Mouse (Mus musculus) lung, postnatal 4 days (tissue): ENCODE results near the gene Fabp3.
A peak's percentile ranks its signal among the peaks of the same experiment; 100 is the strongest.

ENCODE experiments used
- DNase-seq, 2 experiments: peaks; one replicate each; pipeline ENCODE4 v3.0.0; 2021

The Fabp3 gene

DNA sequence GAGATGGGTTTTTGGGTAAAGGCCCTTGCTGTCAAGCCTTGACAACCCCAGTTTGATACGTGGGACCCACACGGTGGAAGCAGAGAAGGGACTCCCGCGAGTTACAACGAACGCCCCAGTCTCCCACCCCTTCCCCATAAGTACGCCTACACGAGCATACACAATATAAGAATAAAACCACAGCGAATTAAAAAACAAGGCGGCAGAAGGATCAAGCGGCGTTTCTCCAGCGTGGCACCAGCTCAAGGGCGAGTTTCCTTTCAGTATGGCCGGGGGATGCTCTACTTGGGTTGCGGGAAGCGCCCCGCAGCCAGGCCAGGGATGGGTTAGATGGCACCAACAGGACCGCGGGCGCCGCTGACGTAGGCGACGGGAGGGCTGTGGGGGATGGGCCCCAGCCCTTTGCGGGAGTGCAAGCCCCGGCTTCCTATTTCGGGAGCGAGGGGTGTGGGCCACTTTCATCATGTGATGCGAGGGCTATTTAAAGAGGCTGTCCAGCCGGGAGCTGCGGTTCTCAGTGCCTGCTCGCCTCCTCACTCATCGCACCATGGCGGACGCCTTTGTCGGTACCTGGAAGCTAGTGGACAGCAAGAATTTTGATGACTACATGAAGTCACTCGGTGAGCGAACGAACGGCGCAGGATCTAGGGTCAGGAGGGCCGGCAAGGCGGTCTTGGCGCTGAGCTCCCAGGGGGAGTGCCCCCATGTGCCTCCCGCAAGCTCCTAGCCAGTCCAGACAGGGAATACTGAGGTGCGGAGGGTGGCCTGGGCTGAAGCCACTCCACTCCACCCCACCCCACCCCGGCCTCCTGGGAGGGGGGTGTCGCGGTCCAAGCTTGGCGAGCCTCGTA, at the start of gene Fabp3, which contains the start of gene Gm10570:
Fabp3 (plus strand) TSS at position 365 of the 851 bp plus-strand sequence.
Gm10570 (minus strand) TSS at position 444 of the 851 bp plus-strand sequence.
- DNase-seq = peak; percentile 38 to 57

DNA sequence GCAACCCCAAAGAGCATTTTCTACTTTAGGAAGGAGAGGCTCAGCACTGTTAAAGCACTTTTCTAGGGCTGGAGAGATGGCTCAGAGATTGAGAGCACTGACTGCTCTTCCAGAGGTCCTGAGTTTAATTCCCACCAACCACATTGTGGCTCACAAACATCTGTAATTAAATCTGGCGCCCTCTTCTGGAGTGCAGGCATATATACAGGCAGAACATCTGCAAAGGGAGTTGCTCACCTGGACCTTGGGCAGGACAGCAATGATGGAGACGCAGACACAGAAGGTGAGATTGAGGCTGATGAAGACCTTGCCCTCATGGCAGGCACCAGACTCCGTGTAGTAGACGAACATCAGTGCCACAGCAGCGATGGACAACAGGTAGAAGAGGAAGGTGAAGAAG, 48.0 kb upstream of the Fabp3 start:
- no peak for DNase-seq

DNA sequence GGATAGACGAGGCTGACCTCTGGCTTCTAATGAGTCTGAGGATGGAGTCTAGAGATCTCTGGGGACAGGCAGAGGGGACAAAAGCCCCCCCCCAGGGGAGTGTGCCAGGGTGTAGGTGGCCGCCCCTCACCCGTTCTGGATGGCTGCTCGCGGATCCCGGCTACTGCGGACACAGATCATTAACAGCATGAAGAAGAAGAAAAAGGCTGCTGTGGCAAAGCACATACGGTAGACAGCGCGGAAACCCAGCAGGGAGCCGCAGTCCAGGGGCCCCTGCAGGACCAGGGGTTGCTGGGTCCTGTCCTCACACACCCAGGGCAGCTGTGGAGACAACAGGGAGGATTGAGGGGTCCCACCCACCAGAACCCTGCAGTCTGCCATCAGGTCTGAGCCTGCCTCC, 44.3 kb upstream of the Fabp3 start:
- DNase-seq = no peak

DNA sequence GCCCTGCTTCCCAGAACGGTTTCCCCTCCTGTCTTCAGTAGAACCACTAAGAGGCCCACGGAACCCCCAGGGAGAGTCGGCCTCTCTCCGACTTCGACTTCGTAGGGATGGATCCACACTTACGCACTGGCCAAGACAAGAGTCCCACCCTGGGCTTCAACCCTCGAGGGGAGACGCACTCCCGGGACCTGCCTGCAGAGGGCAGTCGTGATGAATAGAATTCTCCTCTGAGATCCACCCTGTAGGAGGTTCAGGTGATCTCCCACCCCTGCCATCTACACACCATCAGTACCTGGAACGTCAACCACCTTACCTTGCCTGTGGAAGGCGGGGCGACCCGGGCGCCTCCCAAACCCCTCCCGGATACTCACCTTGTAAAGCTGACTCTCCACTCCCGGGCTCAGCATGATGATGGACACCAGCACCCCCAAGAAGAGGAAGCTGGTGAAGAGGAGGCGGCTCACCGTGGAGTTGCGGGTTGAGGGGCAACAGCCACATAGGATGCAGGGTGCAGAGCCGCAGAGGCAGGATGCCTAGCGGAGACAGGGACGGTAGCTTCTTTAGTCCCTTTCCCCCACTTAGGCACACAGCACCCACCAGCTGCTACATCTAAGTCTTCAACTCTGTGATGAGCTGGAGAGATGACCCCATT, 43.6 kb upstream of the Fabp3 start:
- DNase-seq = peak; percentile 52 to 73

DNA sequence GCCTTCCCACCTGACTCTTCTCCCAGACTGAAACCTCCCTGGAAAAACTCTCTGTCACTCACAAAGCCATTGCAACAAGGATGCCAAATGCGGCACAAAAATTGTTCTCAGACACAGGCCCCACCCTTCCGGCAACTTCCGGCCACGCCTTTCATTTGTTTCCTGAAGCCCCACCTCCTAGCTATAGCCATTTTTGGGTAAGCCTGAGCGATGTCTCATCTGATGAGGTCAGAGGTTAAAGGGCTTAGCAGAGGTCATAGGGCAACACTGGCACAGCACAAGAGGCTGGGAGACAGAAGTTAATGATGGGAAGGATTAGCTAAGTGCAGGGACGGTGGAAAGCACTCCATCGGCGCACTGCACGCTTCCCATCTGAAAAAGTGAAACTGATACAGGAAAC, 41.8 kb upstream of the Fabp3 start:
- DNase-seq = no peak

DNA sequence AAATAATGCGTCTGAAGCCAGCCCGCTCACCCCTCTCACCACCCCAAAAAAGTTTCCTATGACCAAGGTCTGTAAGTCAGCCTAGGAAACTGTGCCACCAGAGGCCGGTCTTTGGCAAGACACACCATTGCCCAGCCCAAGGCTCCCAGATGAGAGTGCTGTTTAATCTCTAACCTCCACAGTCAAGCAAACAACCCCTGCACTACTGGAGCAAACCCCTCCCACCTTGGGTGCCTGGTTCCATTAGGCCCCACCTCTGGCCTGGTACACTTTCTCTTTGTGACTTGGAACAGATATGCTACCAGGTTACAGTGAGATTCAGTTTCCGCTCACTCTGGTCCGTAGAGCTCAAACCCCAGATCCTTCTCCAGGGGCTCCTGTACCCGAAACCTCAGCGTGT, 41.3 kb upstream of the Fabp3 start:
- DNase-seq = peak in 1 of 2 experiments; percentile 43

DNA sequence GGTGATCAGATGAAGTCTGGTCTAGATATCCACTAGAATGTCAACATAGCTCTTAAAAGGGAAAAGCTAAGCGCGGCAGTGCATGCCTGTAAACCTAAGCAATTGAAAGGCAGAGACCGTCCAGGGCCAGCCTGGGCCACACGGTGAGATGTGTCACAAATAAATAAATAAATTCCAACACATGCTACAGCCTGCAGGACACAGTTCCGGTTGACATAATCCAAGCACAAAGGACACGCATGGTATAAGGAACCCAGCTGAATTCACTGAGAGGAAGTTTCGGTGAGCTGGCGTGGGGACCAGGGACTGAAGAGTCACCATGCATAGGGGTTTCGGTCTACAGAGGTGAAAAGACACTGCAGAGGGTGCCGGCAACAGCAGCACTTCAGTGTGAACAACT, 39.7 kb upstream of the Fabp3 start:
- no peak for DNase-seq

DNA sequence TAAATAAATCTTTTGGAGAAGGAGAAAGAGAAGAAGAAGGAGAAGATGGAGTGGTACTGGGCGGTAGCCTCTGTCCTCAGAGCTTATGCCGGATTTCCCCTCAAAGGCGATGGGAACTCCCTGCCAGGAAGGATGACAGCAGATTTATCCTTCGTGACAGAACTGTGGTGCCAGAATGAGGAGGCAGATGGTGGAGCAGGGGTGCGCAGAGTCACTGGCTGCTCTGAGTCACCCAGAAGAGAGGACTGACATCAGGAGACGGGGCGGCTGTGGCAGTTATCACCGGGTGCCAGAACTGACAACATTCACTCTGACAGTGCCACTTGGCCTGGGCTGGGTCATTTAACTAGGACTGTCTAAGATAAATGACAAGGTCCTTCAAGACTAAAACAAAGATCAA, 38.3 kb upstream of the Fabp3 start:
- no peak for DNase-seq

DNA sequence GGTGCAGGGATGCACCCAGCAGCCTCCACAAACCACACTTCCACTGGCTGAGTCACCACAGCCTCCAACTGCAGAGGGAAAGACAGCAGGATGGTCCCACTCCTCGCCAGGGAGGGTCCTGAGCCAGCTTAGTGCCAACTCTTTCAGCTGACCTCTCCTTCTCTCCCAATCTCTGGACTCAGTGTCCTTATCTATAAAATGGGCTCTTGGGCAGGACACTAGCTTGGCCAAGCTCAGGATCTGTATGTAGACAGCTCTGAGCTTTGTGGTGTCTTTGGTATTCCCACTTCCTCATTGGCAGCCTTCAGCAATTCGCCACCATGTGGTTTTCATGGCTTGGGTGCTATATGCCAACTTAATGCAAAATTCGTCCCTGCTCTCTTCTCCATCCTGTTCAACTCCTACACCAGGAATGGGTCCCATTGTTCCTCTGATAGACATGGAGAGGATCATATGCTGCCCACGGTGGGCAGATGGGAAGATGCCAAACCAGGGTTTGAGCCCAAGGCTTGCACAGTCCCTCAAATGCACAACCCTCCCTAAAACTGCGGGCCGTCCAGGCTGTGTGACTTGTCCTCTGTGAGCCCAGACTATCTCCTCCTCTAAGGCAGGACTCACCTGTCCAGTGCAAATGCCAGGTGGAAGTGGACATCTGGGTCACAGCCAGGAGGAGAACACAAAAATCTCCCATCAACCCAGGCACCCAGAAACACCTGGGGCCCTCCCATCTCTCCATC, 37.6 kb upstream of the Fabp3 start:
- no peak for DNase-seq

DNA sequence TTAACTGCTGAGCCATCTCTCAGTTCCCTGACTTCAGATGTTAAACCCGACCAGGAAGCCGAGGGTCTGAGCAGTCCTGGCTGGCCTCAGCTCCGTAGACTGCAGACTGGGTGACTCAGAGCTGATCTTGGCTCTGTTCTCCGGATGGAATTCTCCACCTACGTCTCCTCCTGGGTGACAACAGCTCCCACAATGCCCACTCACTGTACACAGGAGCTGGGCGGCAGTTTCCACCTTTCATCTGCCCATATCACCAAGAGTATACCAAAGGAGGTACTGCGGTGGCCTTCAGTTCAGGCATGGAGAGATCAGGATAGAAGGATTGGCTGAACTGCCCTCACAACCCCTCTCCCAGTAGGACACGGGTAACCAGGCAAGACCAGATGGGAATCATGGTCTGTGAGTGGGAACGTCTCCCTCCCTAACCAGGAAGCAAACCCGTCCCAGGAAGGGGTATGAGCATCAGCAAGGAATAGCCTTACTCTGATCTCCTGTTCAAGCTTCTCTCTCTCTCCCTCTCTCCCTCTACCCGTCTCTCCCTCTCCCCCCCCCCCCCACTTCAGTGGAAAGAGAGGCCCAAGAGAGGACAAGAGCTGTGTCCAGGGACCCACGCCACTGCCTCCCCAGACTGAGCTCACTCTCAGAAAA, 34.6 kb upstream of the Fabp3 start:
- no peak for DNase-seq

DNA sequence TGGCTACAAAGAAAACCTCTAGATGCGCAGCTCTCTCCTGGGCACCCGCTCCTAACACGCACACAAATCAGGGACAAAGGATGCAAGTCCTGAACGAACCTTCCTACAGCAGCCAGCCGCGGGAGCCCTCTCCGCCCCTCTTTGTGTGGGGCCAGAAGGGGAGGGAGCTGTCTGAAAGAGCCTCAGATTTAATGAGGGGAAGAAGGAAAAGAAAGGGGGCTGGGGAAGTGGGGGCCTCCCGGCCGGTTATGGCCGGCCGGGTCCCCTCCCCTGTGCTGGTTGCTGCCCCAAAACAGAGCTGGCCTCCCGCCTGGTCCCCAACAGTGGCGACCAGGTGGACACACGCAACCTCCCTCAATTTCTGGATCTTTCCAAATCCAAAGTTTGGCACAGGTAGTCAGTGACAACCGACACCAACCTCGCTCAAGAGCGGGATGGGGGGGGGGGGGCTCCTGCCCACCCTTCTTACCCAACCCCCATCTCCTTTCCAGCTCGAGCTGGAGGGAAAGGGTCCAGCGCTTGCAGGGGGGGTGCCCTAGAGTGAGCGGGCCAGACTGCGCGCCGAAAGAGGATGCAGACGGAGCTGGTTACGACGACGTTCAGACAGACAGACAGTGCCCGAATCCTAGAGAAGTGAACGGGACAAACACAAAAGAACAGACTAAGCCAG, 33.9 kb upstream of the Fabp3 start:
- DNase-seq = no peak

DNA sequence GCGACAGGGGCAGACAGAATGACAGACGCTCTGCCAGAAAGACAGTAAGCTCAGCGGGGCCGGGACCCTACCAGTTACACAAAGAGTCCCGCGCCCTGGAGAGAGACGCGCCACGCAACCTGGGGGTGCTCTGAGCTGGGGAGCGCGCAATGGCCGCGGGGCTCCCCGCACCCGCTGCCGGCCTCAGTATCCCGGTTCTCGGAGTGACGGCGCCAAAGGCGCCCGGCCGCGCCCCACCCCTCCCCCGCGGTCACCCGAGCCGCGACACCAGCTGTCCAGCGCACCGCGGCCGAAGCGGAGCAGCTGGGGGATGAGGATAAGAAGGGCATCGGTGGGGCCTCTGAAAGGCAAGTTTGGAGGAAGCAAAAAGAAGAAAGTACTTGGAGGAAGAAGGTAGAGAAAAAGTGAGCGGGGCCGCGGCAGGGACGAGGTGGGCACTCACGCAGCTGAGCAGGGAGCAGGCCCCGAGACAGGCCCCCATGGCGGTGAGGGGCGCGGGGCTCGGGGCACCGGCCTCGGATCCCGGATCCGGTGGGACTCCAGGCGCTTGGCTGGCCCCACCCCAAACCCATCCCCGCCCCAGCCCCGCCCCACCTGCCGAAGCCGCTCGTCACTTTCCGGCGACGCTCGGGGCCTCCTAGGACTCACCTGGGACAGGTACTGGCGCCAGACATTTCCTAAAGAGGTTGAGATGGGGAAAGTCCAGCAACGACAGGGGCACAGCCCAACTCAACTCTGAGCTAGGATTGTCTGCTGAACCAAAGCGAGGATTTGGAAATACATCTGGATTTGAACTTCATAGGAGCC, 33.2 kb upstream of the Fabp3 start:
- peak; percentile 44 to 47 for DNase-seq

DNA sequence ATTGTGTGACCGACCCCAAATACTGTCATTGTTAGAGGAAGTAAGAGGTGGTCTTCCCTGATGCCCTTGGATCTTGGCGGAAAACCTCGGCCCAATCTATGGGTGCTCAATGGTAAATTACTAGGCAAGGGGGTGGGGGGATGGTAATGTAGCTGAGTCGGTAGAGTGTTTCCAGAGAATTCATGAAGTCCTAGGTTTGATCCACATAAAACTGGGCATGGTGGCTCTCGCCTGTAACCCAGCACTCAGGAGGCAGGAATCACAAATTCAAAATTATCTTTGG, 32.6 kb upstream of the Fabp3 start:
- no peak for DNase-seq

DNA sequence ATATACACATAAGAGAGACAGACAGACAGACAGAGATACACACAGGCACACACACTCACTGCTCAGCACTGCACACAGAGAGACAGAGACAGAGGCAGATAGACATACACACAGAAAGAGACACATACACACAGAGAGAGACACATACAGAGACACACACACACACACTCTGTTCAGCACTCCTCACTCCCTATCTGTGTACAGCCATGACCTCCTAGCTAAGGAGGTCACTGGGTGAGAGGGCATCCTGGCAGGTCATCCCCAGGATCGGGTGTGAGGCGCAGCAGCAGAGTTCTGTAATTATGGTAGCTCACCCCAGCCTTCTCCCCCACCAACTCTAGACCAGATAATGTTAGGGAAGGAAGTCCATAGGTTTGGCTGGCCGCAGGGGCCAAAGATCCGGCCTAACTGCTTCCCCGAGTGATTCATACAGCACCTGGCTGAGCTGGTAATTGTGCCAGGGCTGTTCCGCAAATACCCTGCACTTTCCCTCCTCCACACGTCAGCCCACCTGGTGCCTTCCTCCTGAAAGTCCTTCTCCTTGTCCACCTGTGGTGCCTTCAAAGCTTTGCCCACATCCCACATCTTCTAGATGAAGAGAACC, 31.7 kb upstream of the Fabp3 start:
- DNase-seq = no peak

DNA sequence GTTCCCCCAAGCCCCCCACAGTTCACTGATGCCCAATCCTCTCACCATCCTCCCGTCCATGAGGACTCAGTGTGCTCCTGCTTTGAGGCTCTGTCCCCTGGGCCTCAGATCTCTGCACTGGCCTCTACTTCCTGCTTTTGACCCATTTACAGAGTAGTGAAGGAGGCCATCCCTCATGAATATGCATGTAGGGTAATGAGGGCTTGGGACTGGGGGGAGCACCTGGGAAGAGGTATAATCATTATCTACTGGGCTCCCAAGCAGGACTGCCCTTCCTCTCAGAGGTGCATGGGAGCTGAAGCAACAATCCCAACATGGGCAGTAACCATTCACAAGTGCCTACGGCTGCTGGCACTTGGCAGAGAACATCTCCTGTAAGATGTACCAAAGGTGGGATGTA, 29.3 kb upstream of the Fabp3 start, which contains the start of gene Serinc2:
Serinc2 (minus strand) TSS at position 101 of the 400 bp plus-strand sequence.
- DNase-seq = no peak

DNA sequence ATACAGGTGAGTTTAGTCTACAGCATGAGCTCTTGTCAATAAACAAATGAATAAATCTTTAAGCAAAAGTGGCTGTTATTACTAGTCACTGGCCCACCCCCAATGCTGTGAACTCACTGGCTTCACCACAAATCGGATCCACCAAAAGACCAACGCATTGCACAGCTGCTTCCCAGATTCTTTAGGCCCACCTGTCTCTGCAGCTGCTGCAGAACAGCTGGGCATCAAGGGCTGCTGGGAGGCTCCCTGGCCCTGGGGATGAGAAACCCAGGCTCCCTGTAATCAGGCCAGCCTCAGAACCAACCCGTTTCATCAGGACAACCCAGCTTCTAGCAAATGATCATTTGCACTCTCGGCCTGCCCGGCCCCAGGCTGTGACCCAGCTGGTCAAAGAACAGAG, 25.5 kb upstream of the Fabp3 start:
- no peak for DNase-seq

DNA sequence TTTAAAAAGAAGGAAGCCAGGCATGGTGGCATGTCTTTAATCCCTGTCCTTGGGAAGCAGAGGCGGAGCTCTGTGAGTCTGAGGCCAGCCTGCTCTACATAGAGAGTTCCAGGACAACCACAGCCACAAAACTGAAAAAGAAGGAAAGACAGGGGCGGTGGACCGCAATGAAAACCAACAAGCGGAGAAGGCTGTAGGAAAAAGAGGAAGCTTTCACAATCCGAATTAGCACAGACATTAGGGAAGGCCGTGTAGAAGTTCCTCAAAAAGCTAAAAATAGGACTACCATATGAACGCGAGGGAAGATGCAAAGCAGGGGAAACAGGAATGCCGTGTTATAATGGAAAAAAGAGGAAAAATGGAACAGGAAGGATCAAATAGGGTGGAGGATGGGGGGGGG, 24.6 kb upstream of the Fabp3 start:
- no peak for DNase-seq

DNA sequence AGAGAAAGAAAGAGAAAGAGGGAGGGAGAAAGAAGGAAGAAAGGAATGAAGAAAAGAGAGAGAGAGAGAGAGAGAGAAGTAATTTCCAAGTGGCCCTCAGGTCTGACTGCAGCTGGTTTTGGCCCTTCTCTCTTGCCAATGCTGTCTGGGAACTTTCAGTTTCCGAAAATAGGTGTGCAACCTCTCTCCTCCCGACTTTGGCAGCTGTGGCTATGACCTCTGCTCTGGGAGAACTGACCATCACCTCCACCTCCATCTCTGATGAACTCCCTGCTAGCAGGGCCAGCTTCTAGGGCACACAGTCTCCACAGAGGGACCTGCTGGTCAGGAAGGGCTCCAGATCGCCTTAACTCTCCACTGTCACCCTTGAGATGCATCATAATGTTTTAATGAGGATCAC, 21.9 kb upstream of the Fabp3 start:
- DNase-seq = no peak

DNA sequence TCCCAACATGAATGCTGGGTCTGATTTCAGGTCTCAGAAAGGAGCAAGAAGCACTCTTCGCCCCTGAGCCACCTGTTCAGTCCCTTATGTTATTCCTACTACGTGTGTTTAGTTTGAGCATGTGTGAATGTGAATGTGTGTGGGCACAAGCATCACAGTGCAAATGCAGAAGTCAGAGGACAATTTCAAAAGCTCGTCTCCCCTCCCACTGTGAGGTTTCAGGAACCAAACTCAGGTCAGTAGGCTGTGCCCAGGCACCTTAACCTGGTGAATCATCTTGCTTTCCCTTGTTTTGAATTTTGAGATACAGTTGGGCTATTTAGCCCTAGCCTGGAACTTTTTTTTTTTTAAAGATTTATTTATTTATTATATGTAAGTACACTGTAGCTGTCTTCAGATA, 18.6 kb upstream of the Fabp3 start:
- DNase-seq = no peak

DNA sequence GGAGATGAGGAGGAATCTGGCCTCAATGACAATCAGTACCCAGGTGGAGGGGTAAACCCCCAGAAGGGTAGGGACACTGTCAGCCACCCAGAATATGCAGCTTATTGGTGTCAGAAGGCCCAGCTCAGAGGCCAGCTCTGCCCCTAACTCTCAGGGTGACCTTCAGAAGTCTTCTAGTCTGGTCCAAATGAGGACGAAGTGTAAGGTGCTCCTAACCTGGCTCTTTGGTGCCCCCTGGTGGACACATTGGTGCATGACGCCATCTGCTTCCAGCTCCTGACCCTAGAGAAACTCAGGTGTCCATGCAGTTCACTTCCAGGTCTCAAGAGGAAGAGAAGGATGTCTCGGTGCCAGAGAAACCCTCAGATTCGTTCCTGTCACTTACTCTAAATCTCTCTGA, 16.1 kb upstream of the Fabp3 start:
- peak; percentile 57 to 76 for DNase-seq

DNA sequence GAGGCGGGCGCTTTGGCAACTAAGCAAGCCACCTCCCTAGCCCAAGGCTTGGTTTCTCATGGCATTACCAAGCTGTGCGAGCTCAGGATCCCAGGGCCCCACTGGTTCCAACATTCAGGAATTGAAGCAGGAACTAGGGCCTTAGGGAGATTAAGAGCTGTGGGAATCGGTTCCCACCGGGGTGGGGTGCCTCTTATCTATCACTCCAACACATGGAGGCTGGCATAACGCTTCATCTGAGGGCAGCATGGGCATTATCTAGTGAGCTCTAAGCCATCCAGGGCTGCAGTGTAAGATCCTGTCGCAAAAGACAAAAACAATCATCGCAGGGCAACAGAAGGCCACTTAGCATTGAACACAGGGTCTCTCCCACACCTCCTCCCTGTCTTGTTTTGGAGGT, 13.9 kb upstream of the Fabp3 start:
- DNase-seq = no peak
